Mouse (Mus musculus) mature B cell (primary cell): ENCODE results near the gene Zfp579.
"Not testable (repeated sequence)": the region's sequence is repeated elsewhere in the genome, so short reads cannot be mapped to it uniquely, and the experiment has no call there.

Experiments
- in situ Hi-C: fragments of 300-500 bp; cut with MboI; formaldehyde crosslinking; loops from 2 replicates; pipeline ENCODE4 v1.14.3; 2019

The Zfp579 gene

DNA sequence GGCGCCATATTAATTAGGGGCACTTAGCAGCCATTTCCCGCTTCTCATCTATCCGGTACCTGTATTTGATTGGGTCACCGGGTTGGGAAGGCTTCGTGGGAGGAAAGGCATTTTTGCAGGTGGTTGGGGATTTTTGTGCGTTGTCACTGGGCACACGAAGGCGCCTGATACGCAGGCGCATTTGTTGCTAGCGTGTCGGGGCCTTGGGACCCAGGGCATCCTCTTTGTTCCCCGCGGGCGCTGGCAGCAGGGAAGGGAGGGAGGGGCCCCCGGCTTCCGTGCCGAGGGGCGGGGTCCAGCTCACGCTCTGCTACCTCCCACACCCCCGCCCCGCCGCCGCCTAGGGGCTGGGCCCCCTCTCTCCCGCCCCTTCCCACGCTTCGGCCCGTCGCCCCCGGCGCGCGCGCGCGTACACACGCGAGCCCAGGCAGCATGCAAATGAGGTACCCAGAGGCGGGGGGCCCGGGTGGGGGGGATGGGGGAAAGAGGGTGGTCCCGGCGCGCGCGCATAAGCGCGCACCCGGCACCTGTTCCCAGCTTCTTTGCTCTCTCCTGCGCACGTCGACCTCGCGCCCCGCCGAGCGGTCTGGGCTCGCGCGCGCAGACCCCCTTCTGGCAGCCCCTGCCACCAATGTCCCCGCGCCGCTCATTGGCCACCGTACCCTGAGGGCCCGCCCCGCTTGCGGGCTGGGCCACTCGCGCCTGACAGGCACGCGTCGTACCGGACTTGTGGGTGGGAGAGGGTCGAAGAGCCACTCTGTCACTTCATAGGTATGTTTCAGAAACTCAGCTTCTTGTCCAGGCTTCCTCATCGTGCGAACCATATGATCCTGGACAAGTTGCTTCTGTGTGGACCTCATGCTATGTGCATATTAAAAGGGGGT lies 19.4 kb upstream of the Zfp579 start, which contains the start of gene Gm44973:
Gene Gm44973, plus strand, starts transcription at position 379 of the 884 bp plus-strand sequence.
- in situ Hi-C loops = no loop called here

DNA sequence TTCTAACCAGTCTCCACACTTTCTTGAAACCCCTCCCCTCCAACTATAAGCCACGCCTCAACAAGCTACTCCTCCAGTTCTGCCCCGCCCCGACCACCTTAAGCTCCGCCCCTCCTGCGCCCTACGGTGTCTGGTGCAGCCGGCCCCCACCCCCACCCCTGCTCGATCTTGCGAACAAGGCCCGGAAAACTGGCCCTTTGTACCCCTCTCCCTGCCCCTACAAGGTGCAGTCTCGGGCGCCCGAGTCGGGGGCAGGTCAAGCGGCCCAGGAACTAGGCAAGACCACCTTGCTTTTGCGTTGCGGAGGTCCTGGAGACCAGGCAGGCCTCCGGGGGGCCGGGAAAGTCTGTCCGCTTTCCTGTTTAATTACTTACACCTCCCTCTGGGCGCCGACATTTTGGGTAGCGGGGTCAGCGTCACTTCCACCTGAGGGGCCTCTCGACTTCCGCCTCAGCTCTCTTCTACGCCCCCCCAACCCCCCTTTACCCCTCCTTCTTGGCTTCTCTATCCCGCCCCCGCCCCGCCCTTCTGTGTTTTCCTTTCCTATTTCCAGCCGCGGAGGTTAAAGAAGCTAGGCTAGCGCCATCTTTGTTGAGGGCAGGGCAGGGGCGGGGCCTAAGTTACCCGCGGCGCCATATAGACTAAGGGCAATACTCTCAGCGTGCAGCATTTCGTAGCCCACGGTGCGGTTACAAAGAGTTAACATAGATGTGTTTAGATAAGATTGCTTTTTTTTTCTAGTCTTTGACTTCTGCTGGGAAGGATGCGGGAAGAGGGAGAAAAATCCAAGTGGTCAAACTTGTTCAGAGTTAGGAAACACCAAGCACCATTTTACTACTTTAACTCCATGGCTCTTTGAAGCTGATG lies 18.5 kb upstream of the Zfp579 start, which contains the start of the genes Zfp524 and Fiz1:
Gene Zfp524, plus strand, starts transcription at position 165 of the 867 bp plus-strand sequence.
Gene Fiz1, minus strand, starts transcription at position 447 of the 867 bp plus-strand sequence.
- in situ Hi-C loops = loop anchor here (5.0 kb wide), 1 partner anchor 33 kb away; no protein-coding TSS in a partner anchor

DNA sequence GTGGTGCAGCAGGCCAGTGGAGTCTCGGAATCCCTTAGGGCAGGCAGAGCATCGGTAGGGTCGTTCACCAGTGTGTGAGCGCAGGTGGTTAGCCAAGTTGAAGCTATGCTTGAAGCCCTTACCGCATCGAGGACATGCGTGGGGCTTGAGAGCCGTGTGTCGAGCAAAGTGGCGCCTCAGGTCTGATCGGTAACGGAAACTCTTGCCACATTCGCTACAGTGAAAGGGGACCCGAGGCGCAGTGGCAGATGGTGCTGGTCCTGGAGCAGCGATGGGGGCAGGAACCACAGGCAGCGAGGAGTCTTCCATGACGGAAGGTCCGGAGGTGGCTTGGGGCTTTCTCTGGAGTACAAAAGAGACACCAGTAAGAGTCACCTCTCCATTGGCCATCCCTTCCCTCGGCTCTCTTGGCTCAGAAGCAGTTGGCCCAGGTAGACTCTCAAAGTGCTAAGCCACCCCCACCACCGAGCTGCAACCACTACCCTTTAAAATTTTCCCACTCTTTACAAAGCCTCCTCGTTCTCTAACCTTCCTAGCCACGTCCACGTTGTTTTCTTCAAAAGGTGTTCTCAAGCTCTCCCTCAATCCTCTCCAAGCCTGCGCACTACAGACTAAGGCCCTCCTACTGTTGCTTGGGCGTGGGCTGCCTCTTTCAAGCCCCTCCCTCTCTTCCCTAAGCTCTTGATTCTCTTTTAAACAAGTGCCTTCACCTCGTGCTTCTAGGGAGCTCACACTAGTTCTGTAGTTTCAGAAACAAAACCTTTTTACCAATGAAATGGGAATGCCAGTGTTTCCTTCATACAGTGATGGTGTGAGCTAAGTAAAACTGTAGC lies 16.9 kb upstream of the Zfp579 start:
- in situ Hi-C loops = loop anchor here (5.0 kb wide), 1 partner anchor 34 kb away; no protein-coding TSS in a partner anchor

DNA sequence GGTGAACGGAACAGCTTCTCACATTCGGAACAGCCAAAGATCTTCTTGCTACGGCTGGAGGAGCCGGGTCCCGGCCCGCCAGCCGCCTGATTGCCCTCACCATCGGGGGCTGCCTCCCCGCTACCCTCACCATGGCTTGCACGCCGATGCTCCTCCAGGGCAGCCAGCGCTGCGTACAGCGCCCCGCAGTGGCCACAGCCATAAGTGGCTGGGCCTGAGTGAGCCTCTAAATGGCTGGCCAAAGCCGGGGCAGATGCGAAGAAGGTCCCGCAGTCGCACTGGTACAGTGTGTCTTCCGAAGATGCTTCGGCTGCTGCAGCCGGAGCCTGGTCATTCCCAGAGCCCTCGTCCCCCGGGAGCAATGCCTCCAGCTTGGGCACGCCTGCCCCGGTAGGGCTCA lies 12.3 kb upstream of the Zfp579 start:
- in situ Hi-C loops = no loop called here

DNA sequence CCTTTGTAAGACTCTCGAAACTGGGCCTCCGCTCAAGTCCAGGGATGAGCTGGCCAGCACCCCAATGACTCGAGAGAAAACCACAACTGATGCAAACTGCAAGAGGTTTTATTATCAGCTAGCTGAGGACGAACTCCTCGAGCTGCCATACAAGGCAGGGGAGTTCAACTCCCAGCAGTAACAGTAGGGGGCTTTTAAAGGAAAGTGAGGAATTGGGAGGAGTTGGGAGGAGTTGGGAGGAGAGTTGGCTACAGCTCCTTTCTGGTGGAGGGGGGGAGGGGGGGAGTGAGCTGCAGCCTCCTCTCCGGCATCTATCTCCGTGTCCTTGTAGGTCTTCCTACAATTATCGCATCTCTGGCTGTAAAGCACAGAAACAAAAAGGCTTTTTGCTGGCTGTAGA lies 6.9 kb upstream of the Zfp579 start:
- in situ Hi-C loops = not testable (repeated sequence)

DNA sequence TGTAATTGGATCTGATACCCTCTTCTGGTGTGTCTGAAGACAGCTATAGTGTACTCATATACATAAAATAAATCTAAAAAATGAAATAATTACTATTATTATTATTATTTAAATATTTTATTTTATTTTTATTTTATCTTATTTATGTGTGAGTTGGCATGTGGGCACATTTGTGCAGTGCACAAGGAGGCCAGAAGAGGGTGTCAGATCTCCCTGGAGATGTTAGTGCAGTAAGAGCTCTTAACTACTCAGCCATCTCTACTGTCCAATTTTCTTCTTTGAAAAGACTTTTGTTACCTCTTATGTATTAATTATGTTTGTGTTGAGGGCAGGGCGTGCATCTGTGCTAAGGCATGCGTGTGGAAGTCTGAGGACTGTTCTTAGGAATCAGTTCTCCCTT lies 3.9 kb upstream of the Zfp579 start:
- in situ Hi-C loops = no loop called here

DNA sequence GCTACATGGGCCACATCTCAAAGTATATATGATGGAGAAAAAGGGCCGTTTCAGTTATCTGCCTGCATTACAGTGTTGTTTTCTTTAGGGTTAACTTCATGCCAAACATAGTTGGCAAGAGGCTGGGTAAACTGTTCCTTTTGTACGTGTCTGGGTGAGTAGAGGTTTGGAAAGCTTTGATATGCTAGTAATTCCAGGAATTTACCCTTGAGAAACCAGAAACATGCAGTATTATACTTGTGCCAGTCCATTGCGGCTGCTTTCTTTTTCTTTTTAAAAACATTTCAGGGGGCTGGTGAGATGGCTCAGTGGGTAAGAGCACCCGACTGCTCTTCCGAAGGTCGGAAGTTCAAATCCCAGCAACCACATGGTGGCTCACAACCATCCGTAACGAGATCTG lies 976 bp upstream of the Zfp579 start:
- in situ Hi-C loops = no loop called here

DNA sequence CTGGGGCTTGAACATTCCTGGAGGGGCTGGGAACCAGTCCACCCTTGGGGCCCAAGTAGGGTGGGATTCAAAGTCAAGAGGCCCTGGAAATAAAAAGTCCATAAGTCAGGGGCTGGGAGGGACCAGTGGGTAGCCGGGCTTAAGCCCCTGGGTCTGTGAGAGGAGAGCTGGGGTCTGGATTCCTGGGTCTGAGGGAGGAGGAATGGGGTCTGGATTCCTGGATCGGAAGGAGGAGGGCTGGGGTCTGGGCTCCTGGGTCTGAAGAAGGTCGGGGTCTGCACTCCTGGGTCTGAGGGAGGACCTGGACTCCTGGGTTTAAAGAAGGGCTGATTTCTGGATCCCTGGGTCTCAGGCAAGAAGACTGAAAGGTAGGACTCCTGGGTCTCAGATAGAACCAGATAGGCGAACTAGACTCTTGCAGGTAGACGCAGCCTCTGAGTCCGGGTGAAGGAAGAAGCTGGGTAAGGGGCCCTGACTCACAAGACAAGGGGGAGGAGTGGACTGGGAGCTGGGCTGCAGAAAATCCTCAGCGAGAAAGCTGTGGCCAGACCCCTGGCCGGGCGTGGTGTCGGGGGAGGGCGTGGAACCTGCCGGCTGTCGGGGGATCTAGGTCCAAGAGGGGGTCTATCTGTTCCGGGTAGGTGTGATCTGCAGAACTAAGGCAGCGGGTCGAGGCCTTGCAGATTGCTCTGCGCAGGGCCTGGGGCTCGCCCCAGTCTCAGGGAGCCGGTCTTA lies 523 bp downstream of the Zfp579 start:
- in situ Hi-C loops = no loop called here

DNA sequence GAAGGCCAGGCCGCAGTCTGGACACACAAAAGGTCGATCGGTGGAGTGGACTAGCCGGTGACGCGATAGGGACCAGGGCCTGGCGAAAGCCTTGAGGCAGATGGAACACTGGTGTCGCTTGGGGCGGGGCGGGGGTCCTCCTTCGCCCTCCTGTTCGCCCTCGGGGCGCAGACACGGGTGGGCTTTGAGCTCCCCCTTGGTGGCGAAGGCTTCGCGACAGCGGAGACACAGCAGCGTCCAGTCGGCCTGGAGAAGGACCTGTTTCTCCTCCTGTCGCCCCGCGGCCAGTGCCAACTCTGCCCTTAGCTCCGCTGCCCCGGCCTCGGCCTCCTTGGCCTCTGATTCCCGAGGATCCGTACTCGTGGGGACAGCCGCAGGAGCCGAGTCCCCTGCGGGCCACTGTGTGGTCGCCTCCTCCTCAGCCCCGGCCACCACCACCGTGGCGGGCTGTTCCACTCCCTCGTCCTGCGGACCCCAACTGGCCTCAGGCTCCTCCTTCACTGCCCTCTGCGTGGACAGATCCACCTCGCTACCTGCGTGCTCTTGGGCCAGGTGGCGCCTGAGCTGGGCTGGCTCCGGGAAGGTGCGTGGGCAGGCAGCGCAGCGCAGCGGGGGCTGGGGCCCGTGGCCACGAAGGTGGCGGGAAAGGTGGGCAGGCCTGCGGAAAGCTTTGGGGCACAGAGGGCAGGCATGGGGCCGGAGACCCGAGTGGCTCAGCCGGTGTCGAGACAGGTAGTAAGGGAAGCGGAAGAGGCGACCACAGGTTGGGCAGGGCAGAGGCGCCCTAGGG lies 1.8 kb downstream of the Zfp579 start:
- in situ Hi-C loops = no loop called here

DNA sequence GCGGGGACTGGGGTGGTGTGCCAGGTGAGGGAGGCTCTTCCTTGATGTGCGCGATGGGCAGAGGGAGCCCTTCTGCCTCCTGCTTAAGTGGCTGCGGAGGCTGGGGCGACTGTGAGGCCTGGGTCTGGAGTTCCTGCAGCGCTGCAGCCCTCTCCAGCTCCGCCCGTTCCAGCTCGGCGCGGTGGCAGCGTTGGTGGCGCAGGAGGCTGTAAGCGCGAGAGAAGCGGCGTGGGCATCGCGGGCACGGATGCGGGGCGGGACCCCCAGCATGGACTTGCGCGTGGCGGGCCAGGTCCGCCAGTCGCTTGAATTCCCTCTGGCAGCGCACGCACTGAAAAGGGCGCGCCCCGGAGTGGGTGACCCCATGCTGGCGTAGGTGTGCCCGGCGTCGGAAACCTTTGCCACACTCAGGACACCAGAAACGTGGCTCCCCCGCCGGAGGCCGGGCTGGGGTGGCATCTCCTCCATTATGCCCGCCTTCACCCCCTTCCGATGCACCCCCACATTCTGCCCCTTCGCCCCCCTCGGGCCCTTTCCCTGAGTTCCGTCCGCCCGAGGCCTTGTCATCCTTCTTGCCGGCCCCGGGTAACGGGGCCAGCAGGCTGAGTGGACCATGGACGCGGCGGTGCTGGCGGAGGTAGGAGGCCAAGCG lies 2.5 kb downstream of the Zfp579 start:
- in situ Hi-C loops = no loop called here

DNA sequence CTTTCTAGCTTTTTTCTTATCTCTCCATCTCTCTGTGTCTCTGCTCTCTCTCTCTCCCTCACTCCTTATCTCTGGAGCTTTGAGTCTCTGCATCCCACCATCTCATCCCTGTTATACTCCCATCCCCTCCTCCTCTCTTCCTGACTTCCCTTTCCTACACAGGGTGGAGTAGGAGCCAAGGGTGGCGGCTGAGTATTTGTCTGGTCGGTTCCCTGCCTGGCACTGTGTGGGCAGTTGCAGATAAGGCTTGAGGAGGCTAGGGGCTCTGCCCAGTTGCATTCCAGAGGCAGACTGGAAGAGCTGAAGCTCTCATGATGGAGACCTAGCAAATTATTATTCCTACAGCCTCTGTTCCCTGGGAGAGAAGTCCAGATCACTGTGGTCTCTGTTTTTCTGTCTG lies 7.7 kb downstream of the Zfp579 start:
- in situ Hi-C loops = no loop called here

DNA sequence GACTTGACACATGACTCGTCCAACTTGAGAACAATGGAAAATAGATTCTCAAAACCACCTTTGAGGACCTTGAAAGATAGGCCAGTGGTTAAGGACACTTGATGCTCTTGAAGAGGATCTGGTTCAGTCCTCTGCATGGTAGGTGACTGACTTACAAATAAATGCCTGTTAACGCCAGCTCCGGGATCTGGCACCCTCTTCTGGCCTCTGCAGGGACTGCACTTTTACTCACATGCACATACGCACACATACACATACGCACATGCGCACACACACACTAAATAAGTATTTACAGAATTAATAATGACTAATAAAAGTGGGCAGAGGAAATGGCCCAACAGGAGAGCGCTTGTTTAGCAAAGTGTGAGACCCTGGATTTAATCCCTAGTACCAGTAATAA lies 19.1 kb downstream of the Zfp579 start:
- in situ Hi-C loops = no loop called here

DNA sequence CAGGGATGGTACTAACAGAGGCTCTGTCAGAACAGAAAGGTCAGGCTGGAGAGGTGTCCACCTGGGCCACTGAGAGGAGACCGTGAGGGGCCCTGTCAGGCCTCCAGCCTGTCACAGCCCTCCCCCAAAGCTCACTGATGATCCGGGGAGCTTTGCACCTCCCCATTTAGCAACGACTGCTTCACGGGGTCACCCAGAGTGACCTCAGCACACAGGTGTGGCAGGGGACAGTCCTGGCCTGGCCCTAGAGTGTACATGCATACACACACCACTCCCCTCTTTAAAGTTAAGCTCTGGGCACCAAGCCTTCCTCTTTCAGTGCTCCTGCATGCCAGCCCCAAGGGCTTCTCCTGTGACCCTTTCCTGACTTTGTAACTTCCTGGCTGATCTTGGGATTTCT lies 20.5 kb downstream of the Zfp579 start:
- in situ Hi-C loops = no loop called here

DNA sequence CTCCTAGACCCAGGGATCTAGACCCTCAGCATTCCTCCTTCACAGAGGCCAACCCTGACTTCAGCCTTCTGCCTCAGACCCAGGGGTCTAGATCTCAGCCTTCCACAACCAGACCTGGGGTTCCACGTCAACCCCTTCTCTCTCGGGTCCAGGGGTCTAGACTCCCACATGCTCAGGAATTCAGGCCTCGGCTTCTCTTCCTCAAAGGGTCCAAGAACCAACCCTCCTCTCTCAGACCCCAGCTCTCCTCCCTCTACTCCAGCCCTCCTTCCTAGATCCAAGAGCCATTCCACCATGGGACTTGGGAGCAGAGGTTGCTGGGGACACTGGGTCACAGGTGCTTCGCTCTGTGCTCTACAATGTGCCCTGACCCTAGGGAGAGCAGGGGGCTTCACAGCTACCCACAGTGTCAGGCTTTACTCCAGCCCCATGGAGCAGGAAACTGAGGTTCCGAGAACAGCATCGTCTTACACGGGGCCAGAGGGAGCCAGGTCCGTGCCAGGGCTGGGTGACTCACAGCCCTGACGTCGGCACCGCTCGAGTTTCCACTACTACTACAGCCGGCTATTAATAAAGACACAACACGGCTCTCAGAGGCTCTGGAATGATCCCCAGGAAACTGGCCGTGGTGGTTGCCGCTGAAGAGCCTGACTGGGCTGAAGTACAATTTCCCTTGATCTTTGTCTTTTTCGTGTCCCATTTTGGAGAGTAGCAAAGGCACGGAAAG lies 23.5 kb downstream of the Zfp579 start:
- in situ Hi-C loops = no loop called here

DNA sequence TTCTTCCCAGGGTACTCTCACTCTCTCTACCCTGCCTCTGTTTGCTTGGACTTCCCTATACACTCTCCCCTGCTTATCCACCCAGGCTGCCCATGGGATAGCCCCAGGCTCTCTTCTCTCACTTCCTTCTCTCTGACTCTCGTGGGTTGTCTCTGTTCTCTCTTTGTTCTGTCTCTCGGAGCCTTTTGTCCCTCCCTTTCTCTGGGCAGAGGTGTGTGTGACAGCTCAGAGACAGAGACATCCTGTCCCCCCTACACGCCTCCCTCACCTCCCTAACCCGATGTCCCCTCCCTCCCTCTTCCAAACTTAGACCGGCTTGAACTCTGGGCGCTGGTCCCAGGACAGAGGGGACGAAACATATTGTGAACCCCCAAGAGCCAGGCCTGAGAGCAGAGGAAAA lies 24.2 kb downstream of the Zfp579 start:
- in situ Hi-C loops = no loop called here

DNA sequence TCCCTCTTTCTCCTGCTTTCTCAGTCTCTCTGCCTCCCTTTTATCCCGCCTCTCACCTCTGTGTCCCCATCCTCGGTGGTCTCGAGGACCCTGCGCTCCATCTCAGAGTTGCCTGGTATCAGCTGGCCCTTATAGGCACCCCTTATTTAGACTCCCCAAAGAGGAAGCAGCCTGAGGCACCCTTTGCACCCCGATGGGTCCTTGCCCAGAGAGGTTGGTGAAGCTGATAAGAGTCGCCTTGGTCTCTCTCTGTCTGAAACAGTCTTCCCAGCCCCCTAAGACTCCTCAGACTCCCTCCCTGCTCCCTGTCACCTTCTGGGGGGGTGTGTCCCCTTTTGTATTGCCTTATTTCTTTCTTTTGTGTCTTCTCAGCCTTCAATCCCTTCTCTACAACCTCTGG lies 24.9 kb downstream of the Zfp579 start, which contains the start of gene Sbk3:
Gene Sbk3, minus strand, starts transcription at position 101 of the 400 bp plus-strand sequence.
- in situ Hi-C loops = no loop called here

DNA sequence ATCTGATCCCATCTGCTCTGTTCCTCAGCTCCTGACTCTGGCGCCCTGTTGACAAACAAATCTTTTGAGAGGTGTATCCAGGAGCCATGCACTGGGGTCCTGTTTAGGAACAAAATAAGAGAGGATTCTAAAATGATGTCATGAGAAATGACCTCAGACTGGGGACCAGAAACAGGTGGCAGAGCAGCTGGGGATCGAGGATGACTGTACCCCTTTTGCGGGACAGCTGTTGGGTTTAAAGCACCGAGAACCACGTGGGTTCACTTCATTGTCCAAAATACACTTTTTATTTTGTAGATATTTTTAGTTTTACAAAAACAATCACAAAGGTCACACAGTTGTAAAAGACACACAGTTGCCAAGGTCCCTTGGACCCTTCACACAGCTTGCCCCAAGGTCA lies 31.0 kb downstream of the Zfp579 start:
- in situ Hi-C loops = no loop called here

DNA sequence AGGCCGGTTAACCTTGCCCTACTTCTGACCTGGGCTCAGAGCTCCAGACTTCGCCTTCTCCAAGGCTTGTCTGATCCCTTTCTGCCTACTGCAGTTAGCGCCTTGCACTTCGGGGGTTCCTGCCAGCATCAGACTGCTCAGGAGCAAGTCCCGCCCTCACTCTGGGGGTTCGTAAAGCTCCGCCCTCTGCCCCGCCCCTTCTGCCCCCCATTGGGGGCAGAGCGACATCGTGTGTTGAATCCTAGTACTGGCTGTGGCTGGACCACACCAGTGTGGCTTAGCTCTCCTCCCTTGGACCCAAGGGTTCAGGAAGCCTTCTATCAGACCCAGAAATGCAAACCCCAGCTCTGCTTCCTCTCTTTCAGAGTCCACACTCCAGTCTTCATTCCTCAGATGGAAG lies 31.7 kb downstream of the Zfp579 start, which contains the start of gene Sbk2:
Gene Sbk2, minus strand, starts transcription at position 135 of the 400 bp plus-strand sequence.
- in situ Hi-C loops = no loop called here

DNA sequence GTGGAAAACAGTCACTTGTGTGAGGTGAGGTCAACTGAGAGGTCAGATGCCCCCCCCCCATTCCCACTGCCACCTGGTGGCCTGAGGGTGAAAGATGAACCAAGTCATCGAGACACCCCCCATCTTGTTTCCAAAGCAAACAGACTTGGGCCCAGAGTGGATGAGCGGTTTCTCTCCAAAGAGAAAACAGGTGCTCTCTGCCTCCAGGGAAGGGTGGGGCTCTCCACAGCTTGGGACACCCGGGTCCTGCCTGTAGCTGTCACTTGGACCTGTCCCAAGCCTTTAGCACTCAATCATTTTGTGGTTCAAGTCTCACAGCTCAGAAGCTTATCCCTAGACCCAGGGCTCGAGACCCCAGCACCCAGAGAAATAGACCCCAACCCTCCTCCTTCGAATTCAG lies 32.4 kb downstream of the Zfp579 start:
- in situ Hi-C loops = no loop called here
